Mouse (Mus musculus): ENCODE results near the gene Gys1.
"Not testable (repeated sequence)": the region's sequence is repeated elsewhere in the genome, so short reads cannot be mapped to it uniquely, and the experiment has no call there.

Gene Gys1

GRCm38 (mm10) chr7:45434203-45435015 is at the start of gene Gys1:
Gene Gys1 (plus strand): TSS chr7:45434844.
- peak; percentile 100 for DNase-seq (ENCODE audit: low spot score)

GRCm38 (mm10) chr7:45386077-45386476 is 48.6 kb upstream of the Gys1 start:
- DNase-seq (ENCODE audit: low spot score), result no peak

DNA sequence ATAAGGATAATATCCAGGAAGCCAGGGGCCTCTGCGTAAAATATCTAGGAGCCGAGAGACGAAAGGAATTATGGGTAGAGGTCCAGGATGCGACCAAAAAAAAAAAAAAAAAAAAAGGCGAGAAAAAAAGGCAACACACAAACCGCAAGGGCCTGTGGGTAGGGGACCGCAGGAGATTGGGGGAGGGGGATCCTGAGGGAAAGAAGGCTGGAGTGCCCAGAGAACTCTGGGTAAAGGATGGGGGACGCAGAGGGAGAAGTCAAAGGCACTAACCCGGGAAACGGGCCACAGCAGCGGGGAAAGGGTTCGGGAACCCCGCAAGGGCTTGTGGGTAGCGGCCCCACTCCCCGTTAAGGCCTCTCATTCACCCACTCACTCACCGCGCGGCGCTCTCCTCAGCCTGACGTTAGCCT is 39.5 kb upstream of the Gys1 start:
- no peak for DNase-seq (ENCODE audit: low spot score)

GRCm38 (mm10) chr7:45395578-45396336 is 38.9 kb upstream of the Gys1 start, which contains the start of gene Snrnp70:
Gene Snrnp70 (minus strand): TSS chr7:45395742.
- DNase-seq (ENCODE audit: low spot score), result peak; percentile 100

DNA sequence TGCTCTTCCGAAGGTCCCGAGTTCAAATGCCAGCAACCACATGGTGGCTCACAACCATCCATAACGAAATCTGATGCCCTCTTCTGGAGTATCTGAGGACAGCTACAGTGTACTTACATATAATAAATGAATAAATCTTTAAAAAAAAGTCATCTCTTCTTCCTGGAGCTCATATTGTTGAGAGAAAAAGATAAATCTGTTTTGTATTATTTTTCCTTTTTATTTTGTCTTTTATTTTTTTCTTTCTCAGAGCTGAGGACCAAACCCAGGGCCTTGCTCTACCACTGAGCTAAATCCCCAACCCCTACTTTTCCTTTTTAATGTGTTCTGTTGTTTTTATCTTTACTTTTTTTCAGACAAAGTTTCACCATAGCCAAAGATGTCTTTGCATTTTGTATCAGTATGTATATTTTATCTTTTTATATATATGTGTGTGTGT is 38.3 kb upstream of the Gys1 start:
- DNase-seq (ENCODE audit: low spot score), result not testable (repeated sequence)

DNA sequence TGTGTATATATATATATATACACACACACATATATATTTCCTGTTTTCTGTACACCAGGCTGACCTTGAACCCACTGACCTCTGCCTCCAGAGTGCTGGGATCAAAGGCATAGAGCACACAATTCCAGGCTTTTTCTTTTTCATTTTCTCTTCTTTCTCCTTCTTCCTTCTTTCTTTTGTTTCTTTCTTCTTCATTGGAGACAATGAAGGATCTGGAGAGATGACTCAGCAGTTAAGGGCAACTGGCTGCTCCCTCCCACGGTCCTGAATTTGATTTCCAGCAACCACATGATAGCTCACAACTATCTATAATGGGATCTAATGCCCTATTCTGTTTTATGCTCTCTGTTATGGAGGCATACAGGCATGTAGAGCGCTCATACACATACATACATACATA is 37.9 kb upstream of the Gys1 start:
- no peak for DNase-seq (ENCODE audit: low spot score)

GRCm38 (mm10) chr7:45401521-45402085 is 33.0 kb upstream of the Gys1 start:
- DNase-seq (ENCODE audit: low spot score), result no peak

- DNase-seq (ENCODE audit: low spot score), result peak; percentile 86
Measured at GRCm38 (mm10) chr7:45403532-45404261, 30.9 kb upstream of the Gys1 start.

GRCm38 (mm10) chr7:45405091-45406075 is 29.3 kb upstream of the Gys1 start, which contains the start of gene Kcna7:
Gene Kcna7 (plus strand): TSS chr7:45405653.
- DNase-seq (ENCODE audit: low spot score), result peak; percentile 89

- DNase-seq (ENCODE audit: low spot score), result peak; percentile 79
Measured at GRCm38 (mm10) chr7:45406157-45407156, 28.2 kb upstream of the Gys1 start.

DNA sequence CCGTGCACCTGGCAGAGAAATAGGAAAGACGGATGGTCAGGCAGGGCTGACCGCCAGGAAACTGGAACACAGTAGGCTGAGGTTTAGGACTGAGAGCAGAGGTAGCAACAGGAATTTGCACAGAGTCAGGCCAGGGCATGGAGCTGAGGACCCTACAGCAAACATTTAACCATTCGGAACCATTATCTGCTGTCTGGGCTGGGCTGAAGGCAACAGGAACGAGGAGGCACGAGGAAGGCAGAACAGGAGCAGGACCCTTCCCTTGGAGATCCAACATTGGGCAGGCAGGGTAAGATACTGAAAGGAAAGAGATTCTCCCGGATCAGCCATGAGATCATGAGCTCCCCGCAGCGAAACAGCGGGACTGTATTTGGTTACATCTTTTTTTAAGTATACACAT is 26.8 kb upstream of the Gys1 start:
- DNase-seq (ENCODE audit: low spot score), result no peak

DNA sequence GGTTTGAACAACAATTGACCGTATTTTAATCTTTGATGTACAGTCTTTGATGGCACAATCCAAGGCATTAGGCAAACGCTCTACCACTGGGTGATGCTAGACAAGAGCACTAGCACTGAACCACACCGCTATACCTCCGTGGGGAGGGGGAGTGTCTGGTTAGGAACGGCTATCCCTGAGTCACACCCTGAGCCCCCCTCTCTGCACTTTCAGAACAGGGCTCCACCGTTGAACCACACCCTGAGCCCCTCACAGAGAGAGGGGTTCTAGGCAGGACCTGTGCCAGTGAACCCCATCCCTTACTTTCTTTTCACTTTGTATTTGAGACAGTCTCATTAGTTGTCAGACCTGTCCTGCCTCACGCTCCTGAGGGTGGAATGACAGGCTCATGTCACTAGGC is 26.3 kb upstream of the Gys1 start:
- DNase-seq (ENCODE audit: low spot score), result no peak

GRCm38 (mm10) chr7:45408949-45409348 is 25.7 kb upstream of the Gys1 start:
- no peak for DNase-seq (ENCODE audit: low spot score)

DNA sequence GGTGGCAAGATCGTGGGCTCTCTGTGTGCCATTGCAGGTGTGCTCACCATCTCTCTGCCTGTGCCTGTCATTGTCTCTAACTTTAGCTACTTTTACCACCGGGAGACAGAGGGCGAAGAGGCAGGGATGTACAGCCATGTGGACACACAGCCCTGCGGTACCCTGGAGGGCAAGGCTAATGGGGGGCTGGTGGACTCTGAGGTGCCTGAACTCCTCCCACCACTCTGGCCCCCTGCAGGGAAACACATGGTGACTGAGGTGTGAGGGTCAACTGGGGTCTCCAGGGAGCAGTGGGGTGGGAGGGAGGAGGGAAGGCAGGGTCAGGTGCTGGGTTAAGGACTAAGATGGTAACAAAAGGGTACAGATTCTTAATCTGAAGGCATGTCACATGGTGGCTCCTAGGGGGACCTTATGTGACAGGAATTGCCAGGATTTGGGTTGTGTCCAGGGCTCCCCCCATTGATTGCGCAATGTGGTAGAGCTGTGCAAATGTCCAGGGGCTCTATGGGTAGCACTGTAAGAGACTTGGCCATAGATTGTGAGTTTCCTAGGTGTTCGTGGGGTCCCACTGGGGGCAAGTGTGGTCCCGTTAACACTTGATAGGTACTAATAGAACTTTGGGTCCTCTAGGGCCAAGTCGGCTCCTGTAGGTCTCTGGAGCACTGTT is 25.0 kb upstream of the Gys1 start:
- peak; percentile 39 for DNase-seq (ENCODE audit: low spot score)

- no peak for DNase-seq (ENCODE audit: low spot score)
Measured at GRCm38 (mm10) chr7:45412421-45412820, 22.2 kb upstream of the Gys1 start.

DNA sequence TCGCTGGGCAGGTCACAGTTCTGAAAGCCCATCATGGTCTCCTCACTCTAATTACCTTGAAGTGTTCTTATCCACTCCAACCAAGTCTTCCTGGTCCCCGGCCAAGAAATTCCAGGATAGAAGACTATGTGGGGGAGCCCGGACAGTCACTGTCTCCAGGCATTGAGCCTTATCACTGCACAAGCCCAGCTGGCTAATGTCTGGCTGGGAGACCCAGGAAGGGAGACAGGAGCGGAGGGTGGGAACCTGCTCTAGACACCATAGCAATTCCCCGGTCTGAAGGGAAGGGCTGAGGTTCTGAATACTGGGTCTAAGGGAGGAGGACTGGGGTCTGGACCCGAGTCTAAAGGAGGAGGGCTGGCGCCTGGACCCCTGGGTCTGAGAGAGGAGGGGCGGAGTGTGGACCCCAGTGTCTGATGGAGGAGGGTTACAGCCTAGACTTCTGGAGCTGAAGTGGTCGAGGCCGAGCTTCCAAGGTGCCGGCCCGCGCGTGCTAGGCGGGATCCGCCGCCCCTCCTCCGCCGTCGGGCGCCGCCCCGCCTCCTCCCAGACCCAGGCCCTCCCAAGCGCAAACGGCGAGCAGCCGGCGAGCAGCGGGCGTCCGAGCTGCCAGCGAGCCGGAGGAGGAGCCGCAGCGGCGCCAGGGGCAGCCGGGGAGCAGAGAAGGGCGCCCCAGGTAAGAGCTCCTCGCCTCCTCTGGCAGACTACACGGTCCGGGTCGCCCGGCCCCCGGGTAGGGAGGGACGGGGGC is 21.4 kb upstream of the Gys1 start, which contains the start of gene Ntf5:
Gene Ntf5, plus strand, starts transcription at position 583 of the 751 bp plus-strand sequence.
- peak; percentile 88 for DNase-seq (ENCODE audit: low spot score)

DNA sequence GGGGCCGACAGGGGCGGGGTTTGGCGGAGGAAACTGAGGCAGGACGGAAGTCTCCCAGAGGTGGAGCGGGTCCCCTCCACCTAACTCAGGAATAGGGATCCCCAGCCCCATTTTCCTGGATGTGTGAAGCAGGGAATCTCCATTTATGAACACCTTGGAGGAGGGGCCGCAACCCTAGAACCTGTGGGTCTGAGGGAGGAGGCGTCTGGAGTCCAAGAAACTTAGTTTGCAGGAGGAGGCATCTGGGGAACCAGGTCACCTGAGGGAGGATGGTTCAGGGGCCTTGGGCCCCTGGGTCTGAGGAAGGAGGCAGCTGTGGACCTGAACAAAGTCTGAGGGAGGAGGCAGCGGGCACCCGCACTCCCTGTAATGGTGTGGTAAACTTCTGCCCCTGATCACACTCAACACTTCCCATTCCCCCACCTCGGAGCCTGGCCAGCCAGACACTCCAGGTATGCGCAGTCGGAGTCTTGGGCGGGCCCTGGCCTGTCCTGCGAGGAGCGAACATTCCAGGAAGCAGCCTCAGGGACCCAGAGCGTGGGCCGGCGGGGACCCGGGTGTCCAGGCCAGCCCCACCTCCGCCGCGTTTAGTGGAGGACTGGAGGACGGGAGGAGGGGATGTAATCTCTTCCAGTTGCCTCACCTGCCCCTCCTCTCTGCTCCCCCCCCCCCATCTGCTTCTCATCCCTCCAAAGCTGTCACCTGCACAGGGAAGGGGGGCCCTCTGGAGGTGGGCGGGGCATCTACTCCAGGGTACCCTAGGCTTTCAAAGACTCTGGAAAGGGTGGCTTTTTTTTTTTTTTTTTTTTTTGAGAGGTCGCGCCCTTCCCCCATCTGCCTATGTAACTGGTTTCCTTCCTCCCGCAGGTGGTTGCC is 20.5 kb upstream of the Gys1 start:
- peak; percentile 64 for DNase-seq (ENCODE audit: low spot score)

All from testis, postnatal 10 days (tissue).